Mouse (Mus musculus) intestine, embryonic 15.5 days (tissue): ENCODE measurements around the gene Uhrf1bp1l. TPM values are rescaled to one million over a fixed set of nuclear protein-coding genes. Genes with fewer than 3 reads are reported as not detected.

ENCODE experiments used
- ATAC-seq: fragments of 200-750 bp; cut with Nextera tagmentation; 2 replicates; pipeline ENCODE4 v1.8.0; 2017; ENCODE audit warnings: moderate TSS enrichment, moderate library complexity
- H3K27ac ChIP-seq: fragments of 300-500 bp; sonication (generic); 2 replicates; pipeline ENCODE4 v1.5.1; 2015; ENCODE audit warnings: mild to moderate bottlenecking, inconsistent platforms
- H3K27me3 ChIP-seq: fragments of 300-500 bp; sonication (generic); replicated peaks from 2 replicates; pipeline ENCODE4 v1.6.1; 2015; ENCODE audit warnings: inconsistent platforms
- H3K36me3 ChIP-seq: fragments of 300-500 bp; sonication (generic); 2 replicates; pipeline ENCODE4 v1.6.1; 2015; ENCODE audit warnings: inconsistent platforms
- H3K4me1 ChIP-seq: fragments of 300-500 bp; sonication (generic); replicated peaks from 2 replicates; pipeline ENCODE4 v1.6.1; 2015; ENCODE audit warnings: inconsistent platforms
- H3K4me2 ChIP-seq: fragments of 300-500 bp; sonication (generic); replicated peaks from 2 replicates; pipeline ENCODE4 v1.6.1; 2015; ENCODE audit warnings: mild to moderate bottlenecking, inconsistent platforms
- H3K4me3 ChIP-seq: fragments of 300-500 bp; sonication (generic); replicated peaks from 2 replicates; pipeline ENCODE4 v1.5.1; 2015; ENCODE audit warnings: inconsistent platforms
- H3K9ac ChIP-seq: fragments of 300-500 bp; sonication (generic); 2 replicates; pipeline ENCODE4 v1.6.1; 2015; ENCODE audit warnings: inconsistent platforms
- H3K9me3 ChIP-seq: fragments of 300-500 bp; sonication (generic); 2 replicates; pipeline ENCODE4 v1.6.1; 2016; ENCODE audit warnings: inconsistent platforms
- WGBS: fragments of 180-500 bp; shearing (Covaris S2); methylation state at CpG from one replicate; pipeline ENCODE4 v1.1.7; 2015; 5-methylcytosine and 5-hydroxymethylcytosine counted together
- polyA plus RNA-seq: library from polyadenylated mRNA; unstranded; fragments of >200 nt; fragmentation: Nextera tagmentation; extraction: Ambion mirVana; gene quantifications from 2 replicates; pipeline ENCODE4 v1.2.1, GENCODE M21; 2015

Gene Uhrf1bp1l
- polyA plus RNA-seq, 1 experiment from 2014 or later = 22.9 TPM

DNA sequence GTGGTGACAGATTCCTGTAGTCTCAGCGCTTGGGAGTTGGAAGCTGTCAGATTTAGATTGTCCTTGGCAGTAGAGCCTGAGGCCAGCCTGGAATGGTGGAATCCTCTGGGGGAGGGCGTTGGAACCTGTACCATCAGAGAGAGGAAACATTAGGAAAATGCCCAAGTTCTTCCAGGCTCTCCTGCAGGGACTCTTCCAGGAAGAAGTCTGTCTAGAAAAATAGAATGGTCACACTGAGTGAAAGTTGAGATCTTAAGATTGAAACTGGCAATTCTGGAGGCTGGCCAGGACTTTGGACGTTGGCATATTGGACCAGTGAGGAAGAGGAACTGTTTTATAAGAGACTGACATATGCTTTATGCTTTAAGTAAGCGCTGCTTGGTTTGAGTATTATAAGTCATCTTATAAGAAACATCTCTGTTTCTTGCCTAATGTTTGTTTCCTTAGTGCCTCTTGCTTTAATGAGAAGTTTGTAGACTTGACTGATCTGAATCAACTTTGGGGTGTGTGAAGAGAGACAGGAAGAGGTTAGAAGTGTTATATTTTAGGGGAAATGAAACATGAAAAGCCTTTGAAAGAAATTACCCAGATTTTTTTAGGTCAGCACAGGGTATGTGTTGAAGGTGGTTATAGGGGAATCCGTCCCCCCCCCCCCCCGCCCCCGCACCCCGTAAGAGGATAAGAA is 2.6 kb downstream of the Uhrf1bp1l start:
- no peak for ATAC-seq
- Histone ChIP-seq H3K36me3 (no peaks in the 10 kb centered on the region), H3K4me2 (no peak overlapping the region), H3K4me1 (peaks cover 4% of the 10 kb centered on the region), H3K9me3 (no peaks in the 10 kb centered on the region), H3K9ac (no peak overlapping the region), H3K4me3 (no peak overlapping the region), H3K27me3 (no peaks in the 10 kb centered on the region), H3K27ac (no peak overlapping the region)
- 83% methylated on average over 8 of the region's 8 CpGs for WGBS

DNA sequence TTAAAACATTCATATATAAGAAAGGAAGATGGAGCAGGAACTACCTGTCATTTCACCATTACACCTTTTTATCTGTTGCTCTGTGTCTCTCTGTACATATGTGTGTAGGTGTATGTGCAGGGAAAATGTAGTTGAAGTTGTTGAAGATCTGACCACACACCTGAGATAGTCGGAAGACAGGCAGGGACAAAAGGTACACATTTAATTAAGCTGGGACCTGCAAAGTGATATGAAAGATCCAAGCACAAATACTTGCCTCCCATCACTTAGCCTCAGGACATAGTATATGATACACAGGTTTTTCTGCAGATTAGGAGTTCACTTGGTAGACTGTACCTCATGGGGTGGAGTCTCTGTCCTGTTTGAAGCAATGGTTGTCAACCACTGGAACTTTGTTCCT is 3.1 kb downstream of the Uhrf1bp1l start:
- Histone ChIP-seq H3K4me3 (no peak overlapping the region), H3K4me1 (peaks cover 4% of the 10 kb centered on the region), H3K9me3 (no peaks in the 10 kb centered on the region), H3K4me2 (no peak overlapping the region), H3K36me3 (no peaks in the 10 kb centered on the region), H3K9ac (no peak overlapping the region), H3K27me3 (no peaks in the 10 kb centered on the region), H3K27ac (no peak overlapping the region)
- 94% methylated on average over 1 of the region's 1 CpGs for WGBS
- no peak for ATAC-seq

DNA sequence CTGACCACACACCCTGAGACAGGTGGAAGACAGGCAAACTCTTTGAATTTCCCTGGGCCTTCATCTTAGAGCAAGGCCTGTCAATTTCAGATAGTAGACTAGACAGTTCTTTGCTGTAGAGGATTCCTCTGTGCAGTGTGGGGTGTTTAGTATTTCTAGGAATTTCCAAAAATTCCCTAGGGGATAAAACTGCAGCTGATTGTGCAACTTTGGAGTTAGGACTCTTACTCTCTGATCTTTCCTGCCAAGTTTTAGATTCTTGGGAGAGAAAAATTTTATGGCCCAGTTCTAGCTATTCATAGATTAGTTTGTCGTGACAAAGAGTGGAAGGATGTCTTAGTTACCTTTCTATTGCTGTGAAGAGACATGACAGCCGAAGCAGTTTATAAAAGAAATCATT is 3.8 kb downstream of the Uhrf1bp1l start:
- Histone ChIP-seq H3K27me3 (no peaks in the 10 kb centered on the region), H3K27ac (no peak overlapping the region), H3K4me1 (peaks cover 4% of the 10 kb centered on the region), H3K4me2 (no peak overlapping the region), H3K4me3 (no peak overlapping the region), H3K9ac (no peak overlapping the region), H3K9me3 (no peaks in the 10 kb centered on the region), H3K36me3 (no peaks in the 10 kb centered on the region)
- 86% methylated on average over 2 of the region's 2 CpGs for WGBS
- no peak for ATAC-seq

DNA sequence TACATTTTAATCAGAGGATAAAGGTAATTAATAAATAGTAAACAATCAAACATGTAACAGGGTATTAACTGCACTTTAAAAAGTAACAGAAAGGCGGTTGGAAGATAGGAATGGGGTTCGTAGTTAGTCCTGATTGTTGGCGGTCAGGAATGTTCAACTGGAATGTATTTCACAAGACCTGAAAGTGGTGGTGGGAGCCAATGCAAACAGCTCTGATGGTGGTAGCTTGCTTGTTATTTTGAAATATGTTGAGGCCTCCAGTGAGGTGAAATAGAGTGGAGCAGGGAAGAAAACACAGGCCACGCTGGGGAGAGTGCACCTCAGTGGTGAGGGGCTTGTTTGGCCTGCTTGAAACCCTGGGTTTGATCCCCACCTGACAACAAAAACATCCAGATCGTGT is 6.3 kb downstream of the Uhrf1bp1l start:
- H3K4me2 ChIP-seq = no peak overlapping the region
- H3K36me3 ChIP-seq = no peaks in the 10 kb centered on the region
- no peak overlapping the region for H3K9ac ChIP-seq
- ATAC-seq = no peak
- 83% methylated on average over 5 of the region's 5 CpGs for WGBS
- H3K9me3 ChIP-seq = no peaks in the 10 kb centered on the region
- peaks cover 4% of the 10 kb centered on the region for H3K4me1 ChIP-seq
- no peaks in the 10 kb centered on the region for H3K27me3 ChIP-seq
- no peak overlapping the region for H3K4me3 ChIP-seq
- no peak overlapping the region for H3K27ac ChIP-seq

DNA sequence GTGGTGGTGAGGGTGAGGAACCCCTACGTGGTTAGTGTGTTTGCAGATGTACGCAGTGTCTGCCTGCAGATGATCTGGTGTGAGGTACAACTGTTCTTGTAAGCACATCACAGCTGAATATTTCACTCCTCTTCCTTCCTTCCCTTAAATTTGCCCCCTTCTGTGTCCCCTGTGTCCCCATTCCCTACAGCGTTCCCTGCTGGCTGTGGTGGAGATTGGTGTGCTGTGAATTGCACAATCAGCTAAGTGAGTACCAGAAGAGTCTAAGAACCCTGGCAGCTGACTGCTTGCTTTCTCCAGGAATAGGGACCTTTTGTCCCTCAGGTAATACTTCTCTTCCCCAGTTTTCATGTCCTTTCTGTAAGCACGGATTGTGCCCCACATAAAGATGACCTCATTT is 10.4 kb downstream of the Uhrf1bp1l start:
- Histone ChIP-seq H3K4me2 (no peak overlapping the region), H3K27me3 (no peaks in the 10 kb centered on the region), H3K9ac (no peak overlapping the region), H3K36me3 (no peaks in the 10 kb centered on the region), H3K9me3 (no peaks in the 10 kb centered on the region), H3K27ac (no peak overlapping the region), H3K4me1 (no peaks in the 10 kb centered on the region), H3K4me3 (no peak overlapping the region)
- no peak for ATAC-seq
- WGBS = 85% methylated on average over 4 of the region's 4 CpGs

DNA sequence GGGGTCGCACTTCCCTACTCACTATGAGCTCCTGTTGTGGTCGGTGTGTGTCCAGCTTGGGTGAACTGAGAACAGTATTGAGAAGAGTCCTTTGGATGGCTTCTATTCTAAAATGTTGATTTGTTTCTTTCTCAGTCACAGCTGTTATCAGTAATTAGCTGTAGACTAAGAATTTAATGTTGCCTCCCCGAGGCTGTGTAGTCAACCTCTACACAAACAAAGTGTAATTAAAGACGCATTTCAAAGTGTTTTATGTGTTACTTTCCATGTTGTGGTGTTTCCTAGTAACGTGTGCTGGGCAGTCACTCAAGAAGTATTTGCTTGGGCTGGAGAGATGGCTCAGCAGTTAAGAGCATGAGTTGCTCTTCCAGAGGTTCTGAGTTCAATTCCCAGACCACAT is 16.0 kb downstream of the Uhrf1bp1l start:
- no peaks in the 10 kb centered on the region for H3K4me1 ChIP-seq
- ATAC-seq = no peak
- H3K36me3 ChIP-seq = no peaks in the 10 kb centered on the region
- H3K4me2 ChIP-seq = no peak overlapping the region
- no peak overlapping the region for H3K9ac ChIP-seq
- no peak overlapping the region for H3K27ac ChIP-seq
- no peaks in the 10 kb centered on the region for H3K27me3 ChIP-seq
- H3K9me3 ChIP-seq = no peaks in the 10 kb centered on the region
- WGBS = 91% methylated on average over 5 of the region's 5 CpGs
- H3K4me3 ChIP-seq = no peak overlapping the region

DNA sequence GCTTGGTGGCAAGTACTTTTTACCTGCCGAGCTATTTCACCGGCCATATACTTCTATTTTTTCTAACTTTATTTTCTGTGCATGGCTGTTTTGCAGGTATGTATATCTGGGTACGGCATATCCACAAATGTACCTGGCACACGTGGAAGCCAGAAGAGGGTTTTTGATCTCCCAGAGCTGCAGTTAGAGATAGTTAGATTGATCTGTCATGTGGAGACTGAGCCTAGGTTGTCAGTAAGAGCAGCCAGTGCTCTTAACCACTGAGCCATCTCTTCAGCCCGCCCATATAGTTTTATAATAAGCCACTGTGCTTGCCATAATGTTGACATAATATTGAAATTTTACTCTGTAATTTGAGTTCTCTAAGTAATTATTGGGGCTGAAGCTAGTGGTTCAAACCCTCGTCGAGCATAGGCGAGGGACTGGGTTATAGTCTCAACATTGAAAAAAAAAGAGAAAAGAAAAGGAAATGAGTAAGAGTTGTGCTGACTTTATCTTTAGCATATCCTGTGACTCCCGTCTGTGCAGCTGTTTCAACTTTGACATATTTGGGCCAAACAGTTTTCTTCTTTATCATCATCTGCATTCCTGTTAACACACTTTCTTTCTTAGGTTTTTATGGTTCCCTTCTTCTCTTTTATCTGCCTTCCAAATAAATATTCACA is 19.8 kb downstream of the Uhrf1bp1l start:
- H3K27ac ChIP-seq = no peak overlapping the region
- 69% methylated on average over 9 of the region's 9 CpGs for WGBS
- ATAC-seq = no peak
- H3K27me3 ChIP-seq = no peaks in the 10 kb centered on the region
- no peak overlapping the region for H3K4me3 ChIP-seq
- H3K9ac ChIP-seq = no peak overlapping the region
- peaks cover under 1% of the 10 kb centered on the region; the same call in 1 of the 2 replicates for H3K4me1 ChIP-seq
- no peaks in the 10 kb centered on the region for H3K36me3 ChIP-seq
- no peak overlapping the region for H3K4me2 ChIP-seq
- no peaks in the 10 kb centered on the region for H3K9me3 ChIP-seq

DNA sequence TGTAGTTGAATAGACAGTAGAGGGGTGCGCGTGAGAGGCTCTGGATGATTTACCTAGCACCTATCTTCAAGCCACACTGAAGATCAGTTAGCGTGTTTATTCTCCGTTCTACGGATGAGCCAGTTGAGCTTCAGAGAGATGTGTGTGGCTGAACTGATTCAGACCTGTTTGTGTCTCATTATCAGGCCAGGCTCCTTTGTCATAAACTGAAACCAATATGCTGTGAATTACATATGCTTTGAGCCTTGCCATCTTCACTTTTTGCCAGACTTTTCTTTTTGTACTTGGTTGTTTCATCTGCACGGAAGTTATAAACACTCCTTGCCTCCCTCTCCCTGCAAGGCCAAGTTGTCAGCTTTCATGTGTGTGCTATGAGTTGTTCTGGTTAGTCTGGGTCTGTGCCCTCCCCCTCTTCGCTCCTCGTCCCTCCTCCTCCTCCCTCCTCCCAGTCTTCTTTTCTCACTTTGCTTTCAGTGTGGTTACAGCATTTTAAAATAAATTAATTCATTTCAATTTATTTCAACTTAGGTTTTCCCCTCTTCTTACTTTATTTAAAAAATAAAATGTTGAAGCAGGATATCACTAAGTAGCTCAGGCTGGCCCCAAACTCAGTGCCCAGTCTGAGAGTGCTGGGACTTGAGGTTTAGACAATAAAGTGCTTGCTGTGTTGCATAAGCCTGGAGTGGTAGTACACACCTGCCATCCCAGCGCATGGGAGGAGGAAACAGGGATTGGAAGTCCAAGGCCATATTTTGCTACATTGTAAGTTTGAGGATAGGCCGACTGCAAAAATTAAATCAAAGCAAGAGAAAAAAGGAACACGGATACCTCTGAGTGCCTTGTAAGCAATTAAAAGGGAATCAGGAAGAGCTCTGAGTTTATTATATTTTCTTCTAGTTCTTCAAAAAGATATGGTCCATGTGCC is 21.3 kb downstream of the Uhrf1bp1l start:
- H3K9ac ChIP-seq = no peak overlapping the region
- no peaks in the 10 kb centered on the region for H3K9me3 ChIP-seq
- no peaks in the 10 kb centered on the region for H3K27me3 ChIP-seq
- H3K4me3 ChIP-seq = no peak overlapping the region
- no peak overlapping the region for H3K4me2 ChIP-seq
- peaks cover 3% of the 10 kb centered on the region; the same call in 1 of the 2 replicates for H3K4me1 ChIP-seq
- no peak for ATAC-seq
- H3K27ac ChIP-seq = no peak overlapping the region
- whole genome bisulfite sequencing = 82% methylated on average over 11 of the region's 11 CpGs
- no peaks in the 10 kb centered on the region for H3K36me3 ChIP-seq

DNA sequence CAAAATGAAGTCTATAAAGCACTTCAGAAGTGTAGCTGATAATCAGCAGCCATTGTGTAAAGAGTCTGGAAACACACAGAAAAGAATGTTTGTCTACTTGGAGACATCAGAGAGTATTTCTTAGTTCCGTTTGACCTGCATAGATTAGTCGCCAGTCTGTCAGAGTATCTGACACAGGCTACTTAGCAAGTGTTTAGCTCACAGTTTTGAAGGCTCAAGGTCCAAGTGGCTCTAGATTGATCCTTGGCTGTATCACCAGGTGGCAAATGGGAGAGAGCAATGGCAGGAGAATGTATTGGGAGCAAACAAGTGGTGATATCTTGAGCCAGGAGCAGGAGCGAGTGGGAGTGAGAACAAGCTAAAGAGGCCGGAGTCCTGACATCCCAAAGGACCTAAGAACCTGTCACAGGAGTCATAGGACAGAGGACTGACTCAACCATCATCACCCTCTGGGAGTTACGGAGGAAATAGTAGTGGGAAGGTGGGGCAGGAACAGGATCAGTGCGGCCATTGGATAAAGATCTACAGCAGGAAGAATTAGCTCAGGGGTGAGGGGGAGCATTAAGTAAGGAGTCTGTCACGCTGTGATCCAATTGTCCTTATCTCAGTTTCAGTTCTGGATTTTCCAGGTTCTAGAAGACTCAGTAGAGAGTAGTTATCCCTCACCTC is 23.7 kb downstream of the Uhrf1bp1l start:
- Histone ChIP-seq H3K4me3 (no peak overlapping the region), H3K9me3 (no peaks in the 10 kb centered on the region), H3K4me2 (peak overlapping the region; percentile 18; the same call in 1 of the 2 replicates), H3K4me1 (peaks cover 3% of the 10 kb centered on the region; the same call in 1 of the 2 replicates), H3K36me3 (no peaks in the 10 kb centered on the region), H3K27me3 (no peaks in the 10 kb centered on the region), H3K9ac (no peak overlapping the region), H3K27ac (peak overlapping the region; percentile 23)
- ATAC-seq = peak; percentile 63
- WGBS = 67% methylated on average over 7 of the region's 7 CpGs

DNA sequence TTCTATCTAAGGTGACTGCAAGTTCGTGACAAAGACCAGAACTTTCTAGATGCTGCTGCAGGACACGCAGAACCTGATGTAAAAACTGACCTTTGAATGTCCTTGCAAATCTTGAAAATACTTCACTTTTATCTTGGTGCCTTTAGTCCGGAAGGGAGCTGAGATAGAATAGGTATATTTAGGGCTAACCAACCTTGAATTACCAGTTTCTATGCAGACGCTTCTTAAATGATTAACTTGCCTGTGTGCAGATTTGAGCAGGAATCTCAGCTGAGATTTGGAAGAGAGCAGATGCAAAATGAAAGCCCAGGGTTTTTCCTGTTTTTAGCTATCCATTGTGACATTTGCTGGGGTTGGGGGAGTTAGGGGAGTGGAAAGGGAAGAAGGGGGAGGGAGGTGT is 24.3 kb downstream of the Uhrf1bp1l start:
- H3K4me1 ChIP-seq = peaks cover 3% of the 10 kb centered on the region; the same call in 1 of the 2 replicates
- H3K4me3 ChIP-seq = no peak overlapping the region
- peak overlapping the region; percentile 18; the same call in 1 of the 2 replicates for H3K4me2 ChIP-seq
- WGBS = 51% methylated on average over 4 of the region's 4 CpGs
- H3K36me3 ChIP-seq = no peaks in the 10 kb centered on the region
- H3K9ac ChIP-seq = no peak overlapping the region
- ATAC-seq = peak; percentile 85
- H3K27ac ChIP-seq = peak overlapping the region; percentile 23
- H3K9me3 ChIP-seq = no peaks in the 10 kb centered on the region
- no peaks in the 10 kb centered on the region for H3K27me3 ChIP-seq

DNA sequence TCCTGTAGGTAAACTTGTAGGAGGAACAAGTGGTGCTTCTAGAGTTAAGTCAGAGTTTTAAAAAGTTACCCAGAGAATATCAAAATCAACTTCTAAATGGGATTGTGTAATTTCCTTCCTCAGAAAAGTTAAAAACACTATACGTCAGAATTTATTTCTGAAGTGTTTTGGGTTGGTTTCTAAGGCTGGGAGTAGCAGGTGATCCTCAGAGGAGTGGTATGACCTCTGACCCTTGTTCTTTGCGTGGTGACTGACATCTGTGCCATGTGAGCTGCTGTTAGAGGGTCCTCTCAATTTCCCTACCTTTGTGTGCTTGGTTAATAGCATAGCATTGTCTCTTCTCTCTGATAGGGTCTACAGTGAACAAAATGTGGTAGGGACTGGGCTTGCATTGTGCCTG is 27.1 kb downstream of the Uhrf1bp1l start:
- H3K27me3 ChIP-seq = no peaks in the 10 kb centered on the region
- H3K4me2 ChIP-seq = no peak overlapping the region
- no peaks in the 10 kb centered on the region for H3K9me3 ChIP-seq
- H3K9ac ChIP-seq = no peak overlapping the region
- WGBS = 47% methylated on average over 2 of the region's 2 CpGs
- ATAC-seq = no peak
- H3K4me3 ChIP-seq = no peak overlapping the region
- no peak overlapping the region for H3K27ac ChIP-seq
- H3K4me1 ChIP-seq = peaks cover 3% of the 10 kb centered on the region; the same call in 1 of the 2 replicates
- H3K36me3 ChIP-seq = no peaks in the 10 kb centered on the region

DNA sequence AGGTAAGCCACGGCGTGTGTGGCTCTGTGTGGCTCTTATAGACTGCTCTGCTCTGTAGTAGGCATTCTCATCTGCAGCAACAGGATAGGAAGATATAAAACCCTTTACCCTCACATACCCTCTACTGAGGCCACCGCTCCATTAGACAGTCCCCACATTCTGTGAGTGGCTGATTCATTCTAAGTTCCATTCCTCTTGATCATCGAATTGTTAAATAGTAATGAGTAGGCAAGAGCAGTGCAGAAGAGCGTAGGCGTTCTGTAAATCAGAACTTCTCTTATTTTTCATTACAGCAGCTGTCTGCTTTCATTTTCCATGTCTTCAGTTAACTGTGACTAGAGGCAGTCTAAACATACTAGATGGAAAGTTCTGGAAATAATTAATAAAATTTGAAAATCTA is 31.2 kb downstream of the Uhrf1bp1l start:
- Histone ChIP-seq H3K9me3 (no peaks in the 10 kb centered on the region), H3K27ac (no peak overlapping the region), H3K27me3 (no peaks in the 10 kb centered on the region), H3K4me3 (no peak overlapping the region), H3K9ac (no peak overlapping the region), H3K4me1 (no peaks in the 10 kb centered on the region), H3K4me2 (no peak overlapping the region), H3K36me3 (peaks cover 3% of the 10 kb centered on the region; the same call in 1 of the 2 replicates)
- no peak for ATAC-seq
- 89% methylated on average over 6 of the region's 6 CpGs for WGBS
